Mouse (Mus musculus): ENCODE measurements around the gene Gm20924. TPM values are rescaled to one million over a fixed set of nuclear protein-coding genes. Genes with fewer than 3 reads are reported as not detected.
"Not testable (repeated sequence)": the region's sequence is repeated elsewhere in the genome, so short reads cannot be mapped to it uniquely, and the experiment has no call there.

Gm20924 gene
- not detected in 2 replicates for polyA plus RNA-seq (2016; fragmentation: Nextera tagmentation; extraction: Ambion mirVana)

DNA sequence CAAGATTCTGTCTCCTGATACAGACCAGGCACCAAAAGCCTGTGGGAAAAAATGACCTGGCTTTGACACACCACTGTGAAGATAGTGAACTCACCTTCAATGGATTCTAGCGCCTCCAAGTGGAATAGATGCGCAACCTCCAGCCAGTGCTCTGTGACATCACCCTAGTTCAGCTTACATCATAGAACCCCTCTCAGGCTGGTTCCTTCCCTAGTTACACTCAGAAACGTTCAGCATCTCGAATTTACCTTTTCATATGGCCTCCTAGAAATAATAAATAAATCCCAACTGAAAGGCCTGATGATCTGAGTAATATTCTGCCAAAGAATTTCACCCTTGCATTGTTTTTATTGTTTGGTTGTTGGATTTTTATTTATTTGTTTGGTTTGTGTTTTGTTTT lies at the start of gene Gm20924:
Gm20924 (minus strand) TSS at position 101 of the 400 bp plus-strand sequence.
- not testable (repeated sequence) for ATAC-seq (ENCODE audit: low FRiP score, low read depth); H3K36me3 ChIP-seq; H3K27me3 ChIP-seq (replicated peaks); H3K27ac ChIP-seq; H3K4me1 ChIP-seq; H3K9me3 ChIP-seq; H3K9ac ChIP-seq; H3K4me3 ChIP-seq; H3K4me2 ChIP-seq (replicated peaks)
- WGBS: no CpG with 5 or more reads among the region's 4 CpGs

Other genes starting within 250 kb of the Gm20924 start
- not detected in 2 replicates for gene Gm20736, start 170.2 kb upstream of the Gm20924 start, polyA plus RNA-seq (2016; fragmentation: Nextera tagmentation; extraction: Ambion mirVana)